Mouse (Mus musculus) stomach, embryonic 14.5 days (tissue): ENCODE measurements around the gene 3110001I22Rik. TPM values are rescaled to one million over a fixed set of nuclear protein-coding genes. Genes with fewer than 3 reads are reported as not detected.

Source experiments
- polyA plus RNA-seq: library from polyadenylated mRNA; unstranded; fragments of >200 nt; fragmentation: Nextera tagmentation; extraction: Ambion mirVana; gene quantifications from 2 replicates; pipeline ENCODE4 v1.2.1, GENCODE M21; 2014

The 3110001I22Rik gene
- polyA plus RNA-seq, 1 experiment from 2014 or later = 6.5 TPM

Other genes with a start within 250 kb of the 3110001I22Rik start
- gene Parn, start 3.8 kb upstream of the 3110001I22Rik start, polyA plus RNA-seq = 36.8 and 41.7 TPM in 2 replicates
- gene Bfar, start 71 bp upstream of the 3110001I22Rik start, polyA plus RNA-seq = 53.8 and 54.9 TPM in 2 replicates
- 20.7 and 27.3 TPM in 2 replicates for gene Pla2g10, start 59.1 kb downstream of the 3110001I22Rik start, polyA plus RNA-seq
- 57.1 and 57.7 TPM in 2 replicates for gene Rrn3, start 108.8 kb downstream of the 3110001I22Rik start, polyA plus RNA-seq
- gene Ntan1, start 146.9 kb downstream of the 3110001I22Rik start, polyA plus RNA-seq = 189 and 216 TPM in 2 replicates
- gene Pdxdc1, start 231.2 kb downstream of the 3110001I22Rik start, polyA plus RNA-seq = 103 and 113 TPM in 2 replicates
- 6.9 and 9.7 TPM in 2 replicates for gene Mpv17l, start 231.2 kb downstream of the 3110001I22Rik start, polyA plus RNA-seq